Mouse (Mus musculus) telencephalon, adult 2 months (tissue): ENCODE results near the gene Tbxa2r.

Source experiments
- DNase-seq: peaks from one replicate; pipeline ENCODE4 v3.0.0-alpha.2; 2011; ENCODE audit warnings: low read depth, low spot score

The Tbxa2r gene

GRCm38 (mm10) chr10:81320550-81321347 lies 7.8 kb upstream of the Tbxa2r start, which contains the start of gene Cactin:
TSS of gene Cactin (plus strand) at chr10:81321103.
- peak; percentile 100 for DNase-seq

GRCm38 (mm10) chr10:81321436-81321835 lies 7.1 kb upstream of the Tbxa2r start:
- no peak for DNase-seq

- no peak for DNase-seq
Observed at GRCm38 (mm10) chr10:81322444-81322843, 6.1 kb upstream of the Tbxa2r start.

- DNase-seq, result no peak
Observed at GRCm38 (mm10) chr10:81323141-81323775, 5.3 kb upstream of the Tbxa2r start.

- no peak for DNase-seq
Observed at GRCm38 (mm10) chr10:81323791-81324530, 4.6 kb upstream of the Tbxa2r start.

- no peak for DNase-seq
Observed at GRCm38 (mm10) chr10:81325176-81325575, 3.4 kb upstream of the Tbxa2r start.

- no peak for DNase-seq
Observed at GRCm38 (mm10) chr10:81325781-81326180, 2.8 kb upstream of the Tbxa2r start.

GRCm38 (mm10) chr10:81326858-81327257 lies 1.7 kb upstream of the Tbxa2r start:
- no peak for DNase-seq

GRCm38 (mm10) chr10:81327959-81328358 lies 572 bp upstream of the Tbxa2r start:
- no peak for DNase-seq

- DNase-seq, result no peak
Observed at GRCm38 (mm10) chr10:81329194-81329975, 854 bp downstream of the Tbxa2r start.

- DNase-seq, result no peak
Observed at GRCm38 (mm10) chr10:81330007-81330406, 1.5 kb downstream of the Tbxa2r start.

- DNase-seq, result no peak
Observed at GRCm38 (mm10) chr10:81332277-81332676, 3.7 kb downstream of the Tbxa2r start.

GRCm38 (mm10) chr10:81334324-81334723 lies 5.8 kb downstream of the Tbxa2r start:
- no peak for DNase-seq

- no peak for DNase-seq
Observed at GRCm38 (mm10) chr10:81335393-81336340, 7.1 kb downstream of the Tbxa2r start.

- DNase-seq, result no peak
Observed at GRCm38 (mm10) chr10:81336558-81336957, 8.0 kb downstream of the Tbxa2r start.

GRCm38 (mm10) chr10:81340551-81341332 lies 12.2 kb downstream of the Tbxa2r start:
- no peak for DNase-seq

GRCm38 (mm10) chr10:81341333-81341949 lies 12.9 kb downstream of the Tbxa2r start:
- DNase-seq, result no peak

- DNase-seq, result no peak
Observed at GRCm38 (mm10) chr10:81342686-81343505, 14.4 kb downstream of the Tbxa2r start, which contains the start of gene Gipc3. TSS of gene Gipc3 (minus strand) at chr10:81343266.
